Comparison of ENCODE assay signal across 13 mouse cellular contexts in genomic region chrX:102926707-102927106, GRCm38 (mm10). TPM values are rescaled to one million over a fixed set of nuclear protein-coding genes. Genes with fewer than 3 reads are reported as not detected.
DNase-seq lines count a peak whose midpoint lies in the region; ATAC-seq and TF ChIP-seq lines count a peak whose summit lies in the region.
"Not testable (repeated sequence)": the region's sequence is repeated elsewhere in the genome, so short reads cannot be mapped to it uniquely, and the experiment has no call there.
"Had no signal": no experiment of that assay in that cellular context is flagged by ENCODE, and none has a peak within 500 bp of the region (broad histone marks: within the 10 kb centered on the region; RNA-seq: fewer than 3 reads in every experiment).

No protein-coding gene starts in this region.

- peak; percentile 58 for TF ChIP-seq CTCF in kidney, postnatal 0 days (IDR thresholded peaks at IDR 0.05; ENCODE audit: low read depth)

- not testable (repeated sequence) for H3K9ac ChIP-seq in kidney, postnatal 0 days (ENCODE audit: low read depth, low read length); limb, embryonic 11.5 days (ENCODE audit: low read length); midbrain, embryonic 13.5 days (replicated peaks)

- 33% methylated on average over 4 of the region's 4 CpGs for WGBS in forebrain, embryonic 10.5 days
- 34% methylated on average over 4 of the region's 4 CpGs for WGBS in kidney, postnatal 0 days
- 22% methylated on average over 4 of the region's 4 CpGs for WGBS in limb, embryonic 11.5 days
- 27% methylated on average over 4 of the region's 4 CpGs for WGBS in midbrain, embryonic 13.5 days

- peaks cover 43% of the 10 kb centered on the region for H3K27me3 ChIP-seq in forebrain, embryonic 10.5 days (ENCODE audit: poor library complexity, severe bottlenecking)
- H3K27me3 ChIP-seq in kidney, postnatal 0 days (ENCODE audit: insufficient read depth, low read length); limb, embryonic 11.5 days (ENCODE audit: control insufficient read depth, insufficient read depth, low read length); midbrain, embryonic 13.5 days; splenic B cell, adult 2 months (ENCODE audit: control insufficient read depth, insufficient read depth, low read length, poor library complexity, severe bottlenecking): not testable (repeated sequence)

- H3K9me3 ChIP-seq in forebrain, embryonic 10.5 days; kidney, postnatal 0 days (replicated peaks; ENCODE audit: low read length); limb, embryonic 11.5 days (ENCODE audit: control insufficient read depth, low read length); midbrain, embryonic 13.5 days: not testable (repeated sequence)

- not testable (repeated sequence) for H3K4me3 ChIP-seq in forebrain, embryonic 10.5 days; kidney, postnatal 0 days (replicated peaks; ENCODE audit: low read depth, low read length); limb, embryonic 11.5 days (ENCODE audit: low read depth, low read length); midbrain, embryonic 13.5 days (replicated peaks)

- not testable (repeated sequence) for H3K4me1 ChIP-seq in forebrain, embryonic 10.5 days; kidney, postnatal 0 days (replicated peaks; ENCODE audit: insufficient read depth, low read length); limb, embryonic 11.5 days (ENCODE audit: control insufficient read depth, insufficient read depth, low read length); midbrain, embryonic 13.5 days (replicated peaks)

- not testable (repeated sequence) for ATAC-seq in kidney, postnatal 0 days (replicated peaks; ENCODE audit: low FRiP score, low read depth); limb, embryonic 11.5 days (ENCODE audit: insufficient number of reproducible peaks, low FRiP score, low TSS enrichment, low read depth)
- ATAC-seq in midbrain, embryonic 13.5 days: peak; percentile 63; the same call in 1 of the 2 replicates

- not testable (repeated sequence) for H3K36me3 ChIP-seq in forebrain, embryonic 10.5 days (replicated peaks); kidney, postnatal 0 days (ENCODE audit: insufficient read depth, low read length); limb, embryonic 11.5 days (ENCODE audit: control insufficient read depth, insufficient read depth, low read length); midbrain, embryonic 13.5 days; splenic B cell, adult 2 months (ENCODE audit: control insufficient read depth, insufficient read depth, low read length, poor library complexity, severe bottlenecking)

- DNase-seq in ES-CJ7 (ENCODE audit: low read depth, low spot score): peak; percentile 12
- DNase-seq in cerebellum, adult 8-10 months: peak; percentile 12
- peak; percentile 14 for DNase-seq in forebrain, embryonic 10.5 days (ENCODE audit: extremely low spot score, low spot score)
- peak; percentile 18 to 37 for DNase-seq in heart, postnatal 14 days
- DNase-seq in kidney, postnatal 0 days (ENCODE audit: low spot score): not testable (repeated sequence)
- peak; percentile 30 for DNase-seq in limb, embryonic 11.5 days (ENCODE audit: low spot score)
- peak; percentile 0 for DNase-seq in splenic B cell, adult 2 months (ENCODE audit: low read depth, low spot score)

- intact Hi-C loops in heart, postnatal 14 days (cut with DNase I): not testable (repeated sequence)

- not testable (repeated sequence) for H3K4me2 ChIP-seq in kidney, postnatal 0 days (ENCODE audit: low read length); limb, embryonic 11.5 days (ENCODE audit: low read depth, severe bottlenecking); midbrain, embryonic 13.5 days (replicated peaks)

- not testable (repeated sequence) for H3K27ac ChIP-seq in forebrain, embryonic 10.5 days; kidney, postnatal 0 days; limb, embryonic 11.5 days (replicated peaks; ENCODE audit: low read depth, low read length); midbrain, embryonic 13.5 days

RNA-seq across cellular contexts. Expression of gene 1700018G05Rik, which starts 1.5 kb away (rescaled TPM):
- not detected in 2 replicates for polyA plus RNA-seq in forebrain, embryonic 10.5 days (2016; fragmentation: Nextera tagmentation; extraction: Ambion mirVana)
- total RNA-seq in heart, postnatal 14 days (2021): not detected
- not detected in 2 replicates for polyA plus RNA-seq in kidney, postnatal 0 days (2015; fragmentation: Nextera tagmentation; extraction: Ambion mirVana)
- not detected in 2 replicates for polyA plus RNA-seq in limb, embryonic 11.5 days (2014; fragmentation: Nextera tagmentation; extraction: Ambion mirVana)
- not detected in 2 replicates for polyA plus RNA-seq in midbrain, embryonic 13.5 days (2015; fragmentation: Nextera tagmentation; extraction: Ambion mirVana)
- total RNA-seq: heart, adult 8-10 months had no signal
- polyA plus RNA-seq: forebrain, embryonic 12.5 days; intestine, embryonic 14.5 days; lung, adult 2 months; myocyte had no signal

RNA-seq across cellular contexts. Expression of gene 1700011M02Rik, which starts 18.0 kb away (rescaled TPM):
- not detected in 2 replicates for polyA plus RNA-seq in forebrain, embryonic 10.5 days (2016; fragmentation: Nextera tagmentation; extraction: Ambion mirVana)
- total RNA-seq in heart, postnatal 14 days (2021): not detected
- not detected in 2 replicates for polyA plus RNA-seq in kidney, postnatal 0 days (2015; fragmentation: Nextera tagmentation; extraction: Ambion mirVana)
- not detected in 2 replicates for polyA plus RNA-seq in limb, embryonic 11.5 days (2014; fragmentation: Nextera tagmentation; extraction: Ambion mirVana)
- not detected in 2 replicates for polyA plus RNA-seq in midbrain, embryonic 13.5 days (2015; fragmentation: Nextera tagmentation; extraction: Ambion mirVana)
- total RNA-seq: heart, adult 8-10 months had no signal
- polyA plus RNA-seq: forebrain, embryonic 12.5 days; intestine, embryonic 14.5 days; lung, adult 2 months; myocyte had no signal

RNA-seq across cellular contexts. Expression of gene Dmrtc1a, which starts 18.2 kb away (rescaled TPM):
- polyA plus RNA-seq in forebrain, embryonic 10.5 days (2016; fragmentation: Nextera tagmentation; extraction: Ambion mirVana): 0.16 TPM in 1 of 2 replicates, not detected in the other
- total RNA-seq in heart, postnatal 14 days (2021): not detected
- polyA plus RNA-seq in kidney, postnatal 0 days (2015; fragmentation: Nextera tagmentation; extraction: Ambion mirVana): 2.8 and 3.3 TPM in 2 replicates
- polyA plus RNA-seq in limb, embryonic 11.5 days (2014; fragmentation: Nextera tagmentation; extraction: Ambion mirVana): 0.60 TPM in 1 of 2 replicates, not detected in the other
- 1.1 and 2.0 TPM in 2 replicates for polyA plus RNA-seq in midbrain, embryonic 13.5 days (2015; fragmentation: Nextera tagmentation; extraction: Ambion mirVana)
- polyA plus RNA-seq: myocyte had no signal

RNA-seq across cellular contexts. Expression of gene 1700031F05Rik, which starts 58.9 kb away (rescaled TPM):
- polyA plus RNA-seq in forebrain, embryonic 10.5 days (2016; fragmentation: Nextera tagmentation; extraction: Ambion mirVana): not detected in 2 replicates
- not detected for total RNA-seq in heart, postnatal 14 days (2021)
- polyA plus RNA-seq in kidney, postnatal 0 days (2015; fragmentation: Nextera tagmentation; extraction: Ambion mirVana): not detected in 2 replicates
- not detected in 2 replicates for polyA plus RNA-seq in limb, embryonic 11.5 days (2014; fragmentation: Nextera tagmentation; extraction: Ambion mirVana)
- polyA plus RNA-seq in midbrain, embryonic 13.5 days (2015; fragmentation: Nextera tagmentation; extraction: Ambion mirVana): not detected in 2 replicates
- total RNA-seq: heart, adult 8-10 months had no signal
- polyA plus RNA-seq: forebrain, embryonic 12.5 days; intestine, embryonic 14.5 days; lung, adult 2 months; myocyte had no signal
